Mouse (Mus musculus) spleen, postnatal 4 days (tissue): ENCODE measurements around the gene Copg1.

ENCODE experiments used
- DNase-seq, 2 experiments: peaks; one replicate each; pipeline ENCODE4 v3.0.0; 2022; ENCODE audit warnings: low spot score in 2 of 2

Copg1 gene

DNA sequence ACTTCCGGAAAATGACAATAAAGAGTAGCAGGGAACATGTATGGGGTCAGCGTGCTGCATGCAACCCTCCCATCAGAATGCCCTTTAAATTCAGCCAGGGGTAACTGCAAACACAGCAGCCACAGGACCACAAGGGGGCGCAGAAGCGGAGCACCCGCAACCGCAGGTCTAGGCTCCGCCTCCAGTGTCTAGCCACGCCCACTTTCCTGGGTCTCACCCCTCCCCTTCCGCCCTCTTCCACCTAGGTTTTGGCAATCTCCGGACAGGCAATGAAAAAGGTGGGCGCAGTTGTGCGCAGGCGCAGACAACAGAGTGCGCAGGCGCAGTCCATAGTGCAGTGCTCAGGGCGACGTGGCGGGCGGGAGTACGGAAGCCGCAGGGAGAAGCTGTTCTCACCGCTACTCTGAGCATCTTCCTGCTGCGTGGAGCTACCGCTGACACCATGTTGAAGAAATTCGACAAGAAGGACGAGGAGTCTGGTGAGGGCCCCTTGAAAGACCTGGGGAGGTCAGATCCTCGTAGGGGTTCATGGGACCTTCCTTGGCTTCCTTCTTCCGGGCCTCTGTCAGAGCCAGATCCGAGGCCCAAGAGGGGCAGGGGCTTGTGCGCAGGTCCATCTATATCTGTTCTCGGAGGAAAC is at the start of gene Copg1:
Gene Copg1 (plus strand): TSS at position 221 of the 640 bp plus-strand sequence.
- peak; percentile 100 for DNase-seq

- peak; percentile 90 to 94 for DNase-seq
These were observed 48.9 kb upstream of the Copg1 start, which contains the start of gene Isy1 for GRCm38 (mm10) chr6:87838551-87839197. Isy1 (minus strand) TSS chr6:87838798.

DNA sequence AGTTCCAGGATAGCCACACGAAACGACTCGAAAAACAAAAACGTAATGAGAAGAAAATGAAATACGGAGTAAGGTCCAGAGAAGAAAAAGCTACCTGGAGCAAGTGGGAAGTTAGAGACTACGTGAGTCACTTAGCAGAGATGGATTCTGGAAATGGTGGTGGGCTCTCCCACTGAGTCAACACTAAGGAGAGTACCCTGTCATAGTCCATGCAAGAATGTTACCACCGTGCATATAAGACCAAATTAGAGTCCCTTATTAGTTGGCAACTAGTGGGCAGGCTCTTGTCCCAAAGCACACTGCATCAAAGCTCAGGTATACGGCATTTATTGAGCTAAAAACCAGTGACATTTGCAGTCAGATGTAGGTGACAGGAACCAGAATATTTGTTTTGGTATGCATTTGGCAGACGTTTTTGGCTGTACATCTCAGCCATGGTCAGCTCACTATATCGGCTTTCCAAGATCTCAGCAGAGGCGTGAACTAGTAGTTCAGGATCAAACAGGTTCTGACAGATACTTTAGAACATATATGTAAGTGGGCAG is 47.7 kb upstream of the Copg1 start:
- DNase-seq: no peak

- DNase-seq: no peak
These were observed 46.0 kb upstream of the Copg1 start for GRCm38 (mm10) chr6:87841635-87842034.

- DNase-seq: no peak
These were observed 45.4 kb upstream of the Copg1 start for GRCm38 (mm10) chr6:87842254-87842653.

DNA sequence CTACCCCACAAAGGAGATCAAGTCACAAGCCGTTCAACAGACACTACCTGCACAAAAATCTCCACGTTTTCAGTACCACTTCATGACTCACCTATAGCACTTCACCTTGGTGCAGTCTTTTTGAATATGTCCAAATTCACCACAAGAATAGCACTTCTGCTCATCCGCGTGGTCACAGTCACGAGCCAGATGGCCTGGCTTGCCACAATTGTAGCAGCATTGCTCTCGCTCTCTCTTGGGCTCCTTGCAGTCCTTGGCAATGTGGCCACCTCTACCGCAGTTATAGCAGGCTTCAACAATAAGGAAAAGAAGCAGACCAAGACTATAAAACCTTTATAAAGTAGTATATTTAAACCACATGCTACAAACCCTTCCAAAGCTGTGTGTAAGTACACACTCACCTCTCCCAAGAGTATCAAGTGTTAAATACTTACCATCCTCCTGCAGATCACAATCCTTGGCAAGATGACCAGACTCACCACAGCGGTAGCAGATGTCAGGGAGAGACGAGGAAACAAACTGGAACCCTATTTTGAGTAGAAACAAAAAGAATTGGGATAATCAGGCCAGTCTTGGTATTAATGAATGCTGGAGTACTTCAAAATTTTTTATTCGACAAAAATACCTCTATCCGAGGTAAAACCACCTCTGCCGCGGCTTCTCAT is 42.5 kb upstream of the Copg1 start:
- no peak for DNase-seq

DNA sequence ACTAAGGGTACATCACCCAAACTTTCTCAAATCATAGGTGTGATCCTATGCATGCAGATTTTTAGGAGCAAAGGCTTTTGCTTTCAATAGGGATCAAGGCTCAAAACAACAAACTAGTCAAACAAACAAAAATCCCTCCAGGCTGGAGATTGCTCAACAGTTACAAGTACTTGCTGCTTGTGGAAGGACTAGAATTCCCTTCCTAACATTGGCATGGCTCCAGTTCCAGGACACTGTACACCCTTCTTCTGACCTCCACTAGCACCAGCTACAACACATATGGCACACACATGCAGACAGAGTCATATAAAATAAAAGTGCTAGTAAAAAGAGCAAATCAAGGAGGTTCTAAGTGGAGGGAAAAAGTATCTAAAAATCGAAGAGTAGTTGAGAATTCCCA is 40.8 kb upstream of the Copg1 start:
- no peak for DNase-seq

DNA sequence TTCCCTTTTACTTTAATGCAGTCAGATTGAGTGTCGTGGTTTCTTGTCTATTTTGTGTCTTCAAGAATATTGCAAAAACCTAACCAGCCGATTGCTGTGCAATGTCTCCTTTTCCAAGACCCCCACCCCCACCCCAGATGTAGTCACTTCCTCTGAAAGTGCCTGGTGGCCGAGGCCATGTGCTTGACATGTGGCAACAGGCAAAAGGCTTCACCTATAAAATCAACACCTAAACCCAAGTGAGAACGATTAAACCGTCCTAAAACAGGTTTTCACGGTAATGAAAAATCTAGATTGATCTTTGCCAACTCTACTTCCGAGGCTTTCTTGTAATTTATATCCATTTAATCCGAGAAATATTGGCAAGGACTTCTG is 37.8 kb upstream of the Copg1 start:
- no peak for DNase-seq

- DNase-seq: peak; percentile 52 to 82
These were observed 37.3 kb upstream of the Copg1 start for GRCm38 (mm10) chr6:87850155-87850899.

DNA sequence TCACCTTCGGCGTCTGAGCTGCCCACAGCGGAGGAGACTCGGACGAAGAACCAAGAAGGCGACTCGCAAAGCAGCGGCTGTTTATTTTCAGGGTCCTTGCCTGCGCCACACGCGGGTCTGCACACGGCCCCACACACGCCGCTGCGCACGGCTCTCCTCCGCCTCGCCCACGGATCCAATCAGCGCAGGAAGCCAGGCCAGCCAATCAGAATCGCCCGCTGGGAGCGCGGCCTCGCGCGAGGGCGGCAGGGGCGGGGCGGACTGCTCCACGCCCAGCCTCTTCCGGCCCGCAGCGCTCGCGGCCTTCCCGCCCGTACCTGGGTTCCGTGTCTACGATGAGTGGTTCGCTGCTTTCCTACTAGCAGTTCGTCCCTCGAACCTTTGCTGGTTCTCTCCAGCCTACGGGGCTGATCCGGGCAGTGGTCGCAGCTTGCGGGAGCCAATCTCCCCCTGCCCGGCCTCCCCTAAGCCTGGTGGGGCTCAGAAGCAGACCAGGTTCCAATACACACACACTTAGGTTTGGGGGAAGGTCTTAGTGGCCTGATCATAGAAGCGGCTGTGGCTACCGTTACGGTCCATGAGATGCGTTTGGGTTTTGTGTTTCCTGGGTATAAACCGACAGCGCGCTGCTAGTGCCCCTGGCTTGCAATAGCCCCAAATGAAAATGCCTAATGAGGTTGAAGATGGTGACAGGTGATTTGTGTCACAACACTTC is 36.6 kb upstream of the Copg1 start, which contains the start of gene Cnbp:
Gene Cnbp (minus strand): TSS at position 207 of the 715 bp plus-strand sequence.
- peak; percentile 97 to 99 for DNase-seq

DNA sequence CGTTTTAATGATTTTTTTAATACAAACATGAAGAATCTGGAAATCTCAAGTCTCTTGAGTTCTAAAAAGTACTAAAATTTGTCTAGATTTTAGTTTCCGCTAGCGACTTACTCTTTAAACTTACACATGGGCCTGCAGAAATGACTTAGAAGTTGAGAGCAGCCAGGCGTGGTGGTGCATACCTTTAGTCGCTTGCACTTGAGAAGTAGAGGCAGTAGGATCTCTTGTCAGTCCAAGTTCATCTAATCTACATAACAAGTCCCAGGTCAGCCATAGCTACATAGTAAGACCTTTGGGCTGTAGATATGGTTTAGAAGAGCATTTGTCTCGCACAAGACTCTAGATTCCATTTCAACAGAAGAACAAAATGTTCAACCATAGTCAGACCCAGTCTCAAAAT is 35.7 kb upstream of the Copg1 start:
- DNase-seq: no peak

GRCm38 (mm10) chr6:87853446-87853845 is 34.2 kb upstream of the Copg1 start:
- no peak for DNase-seq

DNA sequence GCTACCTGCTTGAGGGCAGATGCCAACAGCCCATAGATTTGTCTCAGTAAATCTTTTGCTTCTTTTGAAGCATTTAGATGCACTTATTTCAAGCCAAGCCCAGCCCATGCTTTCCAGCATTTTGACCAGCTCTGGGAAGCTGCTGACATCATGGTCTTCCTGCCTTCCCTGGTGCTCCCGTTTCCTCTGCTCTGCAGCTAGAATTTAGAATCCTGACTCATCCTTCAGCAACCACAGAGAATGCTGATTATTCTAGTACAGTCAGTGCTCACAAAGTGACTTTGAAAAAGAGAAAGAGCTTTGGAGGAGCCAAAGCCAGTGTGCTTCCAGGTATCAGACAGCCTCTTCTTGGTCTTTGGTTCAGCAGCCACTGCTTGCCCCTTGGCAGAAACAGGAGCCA is 30.5 kb upstream of the Copg1 start:
- DNase-seq: no peak

DNA sequence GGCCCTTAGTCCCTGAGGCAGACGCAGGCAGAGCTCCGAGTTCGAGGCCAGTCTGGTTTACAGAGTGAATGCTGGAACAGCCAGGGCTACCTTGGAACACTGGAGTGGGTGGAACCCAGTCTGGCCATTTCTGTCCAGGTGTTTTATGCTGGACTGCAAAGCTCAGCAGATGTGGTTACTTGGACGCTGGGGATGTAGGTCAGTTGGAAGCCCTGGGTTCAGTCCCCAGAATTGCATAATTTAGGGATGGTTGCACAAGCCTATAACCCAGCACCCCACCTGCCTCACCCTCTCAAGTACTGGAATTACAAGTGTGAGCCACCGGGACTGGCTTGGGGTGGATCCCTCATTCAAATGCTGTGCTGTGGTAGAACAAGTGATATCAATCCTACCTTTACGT is 21.4 kb upstream of the Copg1 start:
- no peak for DNase-seq

- no peak for DNase-seq
These were observed 20.4 kb upstream of the Copg1 start for GRCm38 (mm10) chr6:87867256-87867655.

DNA sequence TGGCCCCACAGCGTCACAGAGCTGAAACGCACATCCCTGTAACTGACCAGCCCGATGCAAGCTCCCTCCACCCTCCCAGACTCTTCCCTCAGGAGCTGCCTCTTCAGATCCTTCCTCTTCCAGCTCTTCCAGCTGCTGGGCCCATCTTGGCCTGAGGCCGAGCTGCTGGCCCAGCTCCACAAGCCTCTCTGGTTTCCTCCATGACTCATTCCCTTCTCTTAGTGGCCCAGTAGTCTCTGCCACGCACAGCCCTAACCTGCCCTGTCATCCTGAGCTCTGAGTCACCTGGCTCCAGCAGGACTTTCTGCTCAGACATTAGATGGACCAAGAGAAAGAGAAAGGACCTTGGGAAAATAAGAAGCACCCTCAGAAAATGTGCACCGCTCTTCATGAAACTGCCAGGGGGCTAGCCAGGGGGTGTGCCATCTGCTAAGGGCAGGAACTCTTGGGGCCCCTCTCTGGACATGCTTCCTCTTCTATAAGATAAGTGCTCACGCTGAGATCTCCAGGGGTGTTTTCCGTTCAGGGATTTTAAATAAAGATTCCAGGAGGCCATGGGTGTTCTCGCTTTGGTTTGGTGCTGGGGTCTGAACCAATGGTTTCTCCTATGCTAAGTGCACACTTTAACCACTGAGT is 18.6 kb upstream of the Copg1 start:
- DNase-seq: no peak

DNA sequence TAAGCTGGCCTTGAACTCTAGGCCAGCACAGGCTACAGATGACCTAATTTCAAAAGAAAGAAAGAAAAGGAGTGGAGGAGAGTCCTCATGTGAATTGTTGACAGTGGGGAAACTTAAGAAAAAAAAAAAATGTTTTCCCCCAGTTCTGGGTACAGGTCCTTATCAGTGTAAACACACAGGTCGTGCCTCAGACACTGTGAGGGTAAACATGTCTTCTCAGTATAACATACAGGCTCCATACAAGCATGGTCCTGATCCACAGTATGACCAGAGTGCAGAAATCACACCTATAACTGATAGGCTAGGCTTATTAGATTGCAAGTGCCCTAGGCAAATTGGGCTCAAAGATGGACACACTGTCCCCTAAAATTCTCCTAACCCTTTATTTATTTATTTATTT is 17.2 kb upstream of the Copg1 start:
- DNase-seq: no peak

GRCm38 (mm10) chr6:87871240-87871639 is 16.4 kb upstream of the Copg1 start:
- no peak for DNase-seq

DNA sequence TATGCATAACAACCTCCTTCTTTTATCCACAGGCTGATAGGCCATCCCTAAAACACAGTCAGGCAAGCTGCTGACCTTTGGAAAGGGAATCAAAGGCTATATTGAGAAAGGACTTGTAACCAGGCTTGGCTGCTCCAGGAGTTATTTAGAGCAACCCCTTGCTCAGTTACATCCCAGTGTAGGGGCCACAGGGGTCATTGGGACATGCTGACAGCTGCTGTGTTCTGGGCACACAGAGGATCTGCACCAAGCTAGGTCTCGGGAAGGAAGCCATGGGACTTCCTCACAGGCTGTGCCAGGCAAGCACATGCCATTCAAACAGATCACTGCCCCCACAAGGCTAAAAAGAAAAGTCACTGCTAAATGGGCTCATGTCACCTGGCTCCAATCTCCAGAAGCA is 14.5 kb upstream of the Copg1 start:
- no peak for DNase-seq

DNA sequence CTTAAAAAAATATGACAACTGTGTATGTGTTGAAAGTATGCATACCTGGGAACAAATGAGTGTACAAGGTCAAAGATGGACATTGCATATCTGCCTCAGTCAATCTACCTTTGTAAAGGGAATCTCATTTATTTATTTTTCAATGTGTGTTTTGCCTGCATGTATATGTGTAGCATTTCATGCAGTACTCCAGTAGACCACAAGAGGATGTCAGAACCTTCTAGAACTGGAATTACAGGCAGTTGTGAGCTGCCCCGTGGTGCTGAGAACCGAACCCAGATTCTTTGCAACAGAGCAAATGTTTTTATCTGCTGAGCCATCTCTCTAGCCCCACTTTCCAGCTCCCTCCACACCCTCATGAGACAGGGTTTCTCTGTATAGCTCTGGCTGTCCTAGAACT is 13.7 kb upstream of the Copg1 start:
- DNase-seq: no peak

DNA sequence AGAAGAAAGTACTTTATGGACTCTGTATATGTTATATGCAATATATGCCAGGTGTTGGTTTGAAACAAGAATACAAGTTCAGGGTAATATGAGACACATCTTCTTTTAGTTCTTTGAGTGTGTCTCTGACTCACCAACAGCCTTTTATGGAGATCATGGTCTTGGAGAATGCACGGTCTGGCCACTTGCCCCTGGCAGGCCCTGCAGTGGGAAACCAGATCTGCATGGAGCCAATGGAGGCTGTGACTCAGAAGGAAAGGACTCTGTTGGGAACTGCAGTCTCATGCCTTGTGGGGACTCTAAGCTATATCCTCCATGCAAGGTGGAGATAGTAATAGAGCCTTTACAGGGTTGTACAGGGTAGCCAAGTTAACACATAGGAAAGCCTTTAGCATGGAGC is 12.5 kb upstream of the Copg1 start:
- DNase-seq: no peak
